Mouse (Mus musculus) thymus, adult 2 months (tissue): ENCODE measurements at regions not wholly inside any gene's neighbourhood (a gene's known extent, or its start where the extent isn't known, plus 50 kb on each side); places are given as distances from the start of the nearest gene placed in this dataset.

Experiments
- CTCF ChIP-seq: fragments of 200-500 bp; IDR thresholded peaks from 2 replicates; pipeline ENCODE4 v1.5.1; 2012; ENCODE audit warnings: mild to moderate bottlenecking, control low read depth, low read length, moderate library complexity, borderline replicate concordance; ENCODE audit not compliant: control insufficient read depth, poor library complexity, insufficient read depth; ENCODE audit errors: extremely low read depth
- POLR2A ChIP-seq: fragments of 200-500 bp; IDR thresholded peaks from 2 replicates; pipeline ENCODE4 v1.6.1; 2012; ENCODE audit warnings: mild to moderate bottlenecking, low read length, control low read depth, moderate library complexity; ENCODE audit not compliant: control insufficient read depth, poor library complexity, insufficient read depth; ENCODE audit errors: extremely low read depth

- TF ChIP-seq CTCF = no peak
- no peak for TF ChIP-seq POLR2A
Observed at GRCm38 (mm10) chr8:89905588-89905987, 442.6 kb downstream of the Tox3 start.
